Mouse (Mus musculus) c-Kit-positive CD71-positive TER-119-negative erythroid progenitor cells, embryonic 14.5 days (primary cell): ENCODE measurements around the gene Nek9.

Source experiments
- DNase-seq: peaks from one replicate; pipeline ENCODE4 v3.0.0-alpha.2; 2013; ENCODE audit warnings: low read depth

Nek9 gene

GRCm38 (mm10) chr12:85263190-85263589 is 76.0 kb downstream of the Nek9 start:
- no peak for DNase-seq

DNA sequence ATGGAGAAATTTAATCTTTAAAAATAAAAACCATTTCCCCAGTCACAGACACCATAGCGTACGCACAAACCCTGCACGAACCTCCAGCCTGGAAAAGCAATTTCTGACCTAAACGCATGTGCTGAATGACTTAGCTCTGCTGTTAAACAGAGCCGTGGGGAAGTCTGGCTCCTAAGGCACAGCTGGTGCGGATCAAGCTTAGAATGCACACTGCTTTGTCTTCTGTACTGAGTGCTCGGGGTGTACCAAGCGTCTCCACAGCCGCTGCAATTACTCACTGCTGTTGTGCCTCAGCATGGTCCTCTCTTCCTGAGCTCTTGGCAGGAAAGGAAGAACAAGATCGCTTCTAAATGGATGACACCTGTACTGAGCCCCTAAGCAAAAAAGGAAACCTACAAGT is 76.7 kb downstream of the Nek9 start:
- no peak for DNase-seq

DNA sequence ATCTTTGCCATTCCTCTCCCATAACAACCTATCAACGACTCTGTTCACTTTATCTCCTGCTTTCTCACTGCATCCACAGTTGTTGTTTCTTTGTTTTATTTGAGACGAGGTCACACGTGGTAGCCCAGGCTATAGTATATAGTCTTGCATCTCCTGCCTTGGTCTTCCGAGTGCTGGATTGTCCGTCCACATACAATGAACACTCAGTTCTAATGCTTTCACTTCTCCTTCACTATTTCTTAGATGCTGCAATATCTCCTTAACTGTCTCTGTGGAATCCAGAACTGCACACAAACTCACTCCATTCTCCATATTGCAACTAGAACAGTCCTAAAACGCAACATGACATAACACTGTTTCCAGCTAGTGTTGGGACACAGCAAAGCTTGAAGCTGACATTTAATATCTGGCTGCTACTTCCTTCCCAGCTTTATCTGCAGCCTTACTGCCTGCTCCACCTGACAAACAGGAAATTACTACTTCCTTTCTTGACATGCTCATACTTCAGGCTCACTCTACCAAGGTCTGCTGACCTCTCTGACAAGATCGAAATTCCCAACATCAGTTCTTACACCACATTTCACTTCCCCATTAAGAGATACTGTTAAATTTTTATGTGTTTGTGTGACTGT is 82.0 kb downstream of the Nek9 start:
- DNase-seq, result no peak

DNA sequence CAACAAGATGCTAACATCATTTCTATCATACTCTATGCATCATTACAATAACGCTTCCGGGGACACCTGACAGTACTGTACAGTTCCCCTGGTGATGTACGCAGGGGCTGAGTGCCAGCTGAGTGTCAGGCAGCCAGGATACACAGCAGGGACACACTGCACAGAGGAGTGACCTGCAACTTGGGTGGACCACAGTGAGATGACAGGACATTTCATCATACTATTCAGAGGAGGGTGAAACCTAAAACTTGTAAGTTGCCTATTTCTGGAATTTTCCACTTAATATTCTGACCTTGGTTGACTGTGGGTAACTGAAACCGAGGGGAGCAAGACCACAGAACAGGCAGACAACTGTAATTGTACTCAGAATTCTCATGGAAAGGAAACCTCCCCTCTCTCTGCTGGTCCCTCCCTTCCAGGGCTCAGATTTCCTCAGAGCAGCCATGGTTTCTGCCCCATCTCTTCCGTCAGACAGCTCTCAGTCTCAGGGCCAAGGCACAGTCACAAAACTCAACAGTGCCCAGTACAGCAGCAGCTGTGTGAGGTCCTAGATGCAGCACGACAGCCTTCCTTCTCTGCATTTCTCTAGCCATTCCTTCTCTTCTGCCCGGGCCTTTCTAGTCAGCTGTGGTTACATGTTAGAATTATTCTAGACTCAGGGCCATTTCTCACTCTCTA is 82.9 kb downstream of the Nek9 start:
- DNase-seq, result no peak

DNA sequence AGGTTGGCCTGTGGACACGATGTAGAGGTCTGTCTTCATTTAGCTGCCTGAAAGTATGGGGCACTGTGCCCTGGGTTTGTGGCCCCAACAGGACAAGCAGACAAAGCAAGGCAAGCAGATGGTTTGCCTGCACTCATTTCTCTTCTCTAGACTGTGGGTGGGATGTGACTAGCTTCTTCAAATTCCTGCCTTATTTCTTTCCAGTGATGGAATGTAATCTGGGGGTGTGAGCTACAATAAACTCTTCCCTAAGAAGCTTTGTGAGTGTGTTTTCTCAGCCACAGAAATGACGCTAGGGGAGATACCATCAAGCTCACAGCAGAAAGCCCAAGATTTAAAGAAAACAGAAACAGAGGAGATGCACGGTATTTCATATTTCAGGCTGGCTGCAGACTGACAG is 87.1 kb downstream of the Nek9 start:
- no peak for DNase-seq
